Mouse (Mus musculus) splenic B cell, adult 2 months (primary cell): Measurements from ENCODE around the gene Gna14.

Source experiments
- DNase-seq: peaks from one replicate; pipeline ENCODE4 v3.0.0-alpha.2; 2011; ENCODE audit warnings: low read depth, low spot score
- H3K27me3 ChIP-seq: 2 replicates; pipeline ENCODE4 v1.6.1; 2012; ENCODE audit warnings: mild to moderate bottlenecking, low read length, moderate library complexity, mixed read lengths; ENCODE audit not compliant: control insufficient read depth, poor library complexity, insufficient read depth, severe bottlenecking
- H3K36me3 ChIP-seq: 2 replicates; pipeline ENCODE4 v1.6.1; 2012; ENCODE audit warnings: mild to moderate bottlenecking, low read length, moderate library complexity, mixed read lengths; ENCODE audit not compliant: control insufficient read depth, poor library complexity, insufficient read depth, severe bottlenecking

Gene Gna14

DNA sequence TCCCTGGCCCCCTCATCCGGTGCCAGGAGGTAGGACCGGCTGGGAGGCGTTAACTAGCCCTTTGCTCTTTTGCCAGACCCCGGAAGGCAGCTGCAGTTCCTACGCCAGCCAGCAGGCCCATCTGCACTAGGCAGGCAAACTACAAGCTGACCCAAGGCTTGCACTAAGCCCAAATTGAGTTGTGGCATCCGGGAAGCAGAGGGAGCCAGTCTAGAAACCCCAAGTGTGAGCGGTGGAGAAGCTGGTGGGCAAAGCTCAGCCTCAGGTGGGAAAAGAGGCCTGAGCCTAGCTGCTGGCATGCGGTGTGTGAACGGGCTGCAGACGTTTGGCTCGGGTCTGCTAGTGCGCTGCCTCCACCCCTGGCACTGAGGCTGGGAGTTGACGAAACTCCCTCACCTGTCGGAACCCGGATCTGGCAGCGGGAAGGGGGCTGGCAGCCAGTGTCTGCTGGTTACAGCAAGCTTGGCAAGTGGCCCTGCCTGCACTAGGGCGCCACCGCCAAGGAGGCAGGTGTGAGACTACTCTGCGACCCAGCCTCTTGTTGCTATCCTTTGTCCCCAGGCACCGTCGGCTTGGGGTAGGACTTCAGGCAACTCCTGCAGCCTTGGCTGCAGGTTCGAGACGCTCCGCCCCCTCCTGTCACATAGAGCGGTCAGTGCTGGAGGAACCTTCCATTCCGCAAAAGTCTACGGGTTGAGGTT, at the start of gene Gna14:
Gene Gna14 (plus strand): TSS at position 232 of the 701 bp plus-strand sequence.
- peak; percentile 67 for DNase-seq
- H3K27me3 ChIP-seq = no peaks in the 10 kb centered on the region
- no peaks in the 10 kb centered on the region for H3K36me3 ChIP-seq

DNA sequence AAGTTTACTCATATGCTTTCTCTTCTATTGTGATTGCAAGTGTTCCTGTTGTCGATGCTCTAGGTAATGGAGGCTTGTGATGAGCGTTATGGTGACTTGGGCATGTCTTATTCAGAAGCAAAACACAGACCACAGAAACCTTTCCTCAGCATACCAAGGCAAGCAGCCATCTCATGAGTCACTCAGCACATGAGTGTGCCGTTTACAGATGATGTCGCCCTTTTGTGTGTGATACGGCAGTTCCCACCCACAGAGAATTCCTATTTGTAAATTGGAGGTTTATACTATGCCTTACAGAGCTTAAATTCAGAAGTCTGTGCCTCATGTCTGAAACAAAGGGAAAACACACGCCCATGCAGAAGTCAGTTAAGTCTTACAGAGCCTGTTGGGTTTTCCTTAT, 49.0 kb upstream of the Gna14 start:
- Histone ChIP-seq H3K36me3 (no peaks in the 10 kb centered on the region), H3K27me3 (no peaks in the 10 kb centered on the region)
- no peak for DNase-seq

DNA sequence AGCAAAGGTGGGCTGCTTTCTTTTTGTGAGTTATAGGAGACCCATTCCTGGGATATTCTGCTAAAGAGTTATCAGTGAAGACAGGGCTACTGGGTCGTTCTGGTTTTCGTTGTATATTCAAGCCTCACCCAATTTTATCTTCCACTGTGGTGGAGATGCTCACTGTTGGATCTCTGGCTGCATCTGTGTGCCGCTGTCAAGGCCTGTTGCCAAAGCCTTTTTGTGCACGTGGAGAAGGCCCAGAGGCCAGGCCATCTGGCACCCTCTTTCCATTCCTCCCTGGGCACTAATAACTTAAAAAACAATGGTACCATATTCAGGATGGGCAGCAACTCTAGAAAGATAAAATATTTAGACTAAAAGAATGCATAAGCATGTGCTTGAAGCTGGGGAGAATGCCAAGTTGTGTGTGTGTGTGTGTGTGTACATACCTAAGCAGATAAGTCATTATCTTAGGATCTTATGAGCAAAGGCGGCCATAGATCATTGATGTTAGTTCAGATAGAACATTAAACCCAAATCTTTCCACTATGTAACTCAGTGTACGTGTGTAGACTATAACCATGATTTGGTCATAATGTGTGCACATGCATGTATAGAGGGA, 45.3 kb upstream of the Gna14 start:
- Histone ChIP-seq H3K27me3 (no peaks in the 10 kb centered on the region), H3K36me3 (no peaks in the 10 kb centered on the region)
- no peak for DNase-seq

DNA sequence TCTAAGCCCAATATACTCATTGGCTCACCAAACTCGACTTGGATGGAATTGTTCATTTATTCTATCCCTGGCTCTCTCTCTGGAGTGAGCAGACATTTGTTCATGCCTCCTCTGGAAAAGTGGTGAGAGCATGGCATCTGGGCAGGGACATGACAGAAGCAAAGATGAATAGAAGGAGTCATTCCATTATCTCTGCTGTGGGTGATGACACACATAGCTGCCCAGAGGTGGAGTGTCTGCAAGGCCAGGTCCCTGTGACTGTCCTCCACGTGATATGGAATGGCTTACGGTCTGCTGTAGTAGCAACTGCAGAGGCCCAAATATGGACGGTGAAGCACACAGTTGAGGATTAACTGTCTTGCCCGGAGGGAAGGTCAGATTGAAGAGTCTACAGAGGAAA, 41.2 kb upstream of the Gna14 start:
- Histone ChIP-seq H3K27me3 (no peaks in the 10 kb centered on the region), H3K36me3 (no peaks in the 10 kb centered on the region)
- no peak for DNase-seq

DNA sequence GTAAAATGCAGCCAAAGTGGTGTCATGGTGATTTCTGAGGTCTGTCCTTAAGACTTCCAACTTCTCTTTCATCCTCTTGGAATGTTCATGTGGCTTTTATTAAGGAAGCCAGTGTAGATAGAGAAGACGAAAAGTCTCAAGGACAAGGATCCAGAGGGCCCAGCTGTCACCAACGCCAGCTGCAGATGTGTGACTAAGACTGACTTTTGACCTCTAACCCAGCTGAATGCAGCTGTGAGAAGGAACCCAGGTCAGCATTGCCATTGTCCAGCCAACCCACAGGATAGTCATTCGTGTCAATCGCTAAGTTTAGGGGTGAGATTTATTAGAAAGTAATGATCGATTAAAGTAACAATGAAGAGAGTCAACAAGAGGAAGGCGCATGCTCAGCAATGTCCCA, 32.5 kb upstream of the Gna14 start:
- Histone ChIP-seq H3K36me3 (no peaks in the 10 kb centered on the region), H3K27me3 (no peaks in the 10 kb centered on the region)
- DNase-seq = no peak

DNA sequence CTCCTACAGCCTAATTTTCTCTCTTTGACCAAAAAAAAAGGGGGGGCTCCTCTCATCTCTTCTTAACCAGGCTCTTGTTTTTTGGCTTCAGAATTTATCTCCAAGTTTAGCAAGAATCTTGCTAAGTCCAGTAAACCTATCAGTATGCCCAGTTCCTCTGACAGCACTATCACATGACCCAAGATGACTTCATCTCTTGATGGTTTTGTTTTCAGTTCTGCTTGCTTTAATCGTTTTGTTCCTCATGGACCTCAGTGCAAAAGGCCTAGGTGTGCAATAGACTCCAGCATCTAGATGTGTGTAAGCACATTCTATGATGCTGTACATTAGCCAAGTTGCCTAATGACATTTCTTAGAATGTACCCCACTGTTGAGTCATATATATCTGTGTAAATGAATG, 27.8 kb upstream of the Gna14 start:
- peak; percentile 58 for DNase-seq

DNA sequence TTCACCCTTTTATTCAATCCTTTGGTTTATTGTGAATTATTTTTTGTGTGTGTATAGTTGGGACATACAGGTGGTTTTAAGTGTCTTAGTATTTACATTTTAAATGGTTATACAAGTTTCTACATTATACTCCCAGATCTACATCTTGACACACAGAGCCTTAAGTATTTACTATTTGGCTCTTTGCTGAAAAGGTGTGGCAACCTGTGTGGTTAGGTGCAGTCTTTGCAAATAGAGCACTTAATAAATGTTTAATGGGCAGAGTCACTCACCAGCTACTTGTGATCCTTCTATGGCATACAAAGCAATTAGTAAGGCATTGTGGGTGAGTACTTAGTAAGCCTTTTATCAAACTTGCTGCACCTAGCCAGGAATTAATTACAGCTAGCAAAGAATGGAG, 24.3 kb upstream of the Gna14 start:
- Histone ChIP-seq H3K27me3 (no peaks in the 10 kb centered on the region), H3K36me3 (no peaks in the 10 kb centered on the region)
- DNase-seq = no peak

More for the DNA sequence above, 27.8 kb upstream of the Gna14 start:
- no peaks in the 10 kb centered on the region for H3K36me3 ChIP-seq
- no peaks in the 10 kb centered on the region for H3K27me3 ChIP-seq

DNA sequence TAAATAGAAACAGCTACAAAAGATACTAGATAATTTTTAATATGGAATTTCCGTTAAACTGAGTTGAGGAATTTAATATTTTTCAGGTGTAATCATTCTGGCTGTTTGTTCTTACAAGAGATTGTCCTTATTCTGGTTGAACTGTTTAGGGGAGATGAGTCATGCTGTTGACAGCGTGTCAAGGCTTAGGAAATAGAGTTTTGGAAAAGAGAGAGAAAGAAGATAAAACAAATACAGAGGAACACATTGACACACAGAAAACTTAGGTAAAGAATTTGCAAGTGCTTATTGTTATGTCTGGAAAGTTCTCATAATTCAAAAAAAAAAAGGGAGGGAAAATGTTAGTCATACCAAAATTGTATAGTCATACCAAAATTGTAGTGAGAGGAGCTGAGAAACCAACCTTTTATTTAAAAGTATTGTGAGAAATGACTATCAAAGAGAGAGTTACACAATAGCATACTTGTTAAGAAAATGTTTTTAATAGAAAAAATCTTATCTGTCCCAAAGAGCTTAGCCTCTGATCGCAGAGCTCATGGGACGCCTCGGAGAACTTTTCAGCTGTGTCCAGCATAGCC, 17.4 kb upstream of the Gna14 start:
- Histone ChIP-seq H3K27me3 (no peaks in the 10 kb centered on the region), H3K36me3 (no peaks in the 10 kb centered on the region)
- DNase-seq = no peak

DNA sequence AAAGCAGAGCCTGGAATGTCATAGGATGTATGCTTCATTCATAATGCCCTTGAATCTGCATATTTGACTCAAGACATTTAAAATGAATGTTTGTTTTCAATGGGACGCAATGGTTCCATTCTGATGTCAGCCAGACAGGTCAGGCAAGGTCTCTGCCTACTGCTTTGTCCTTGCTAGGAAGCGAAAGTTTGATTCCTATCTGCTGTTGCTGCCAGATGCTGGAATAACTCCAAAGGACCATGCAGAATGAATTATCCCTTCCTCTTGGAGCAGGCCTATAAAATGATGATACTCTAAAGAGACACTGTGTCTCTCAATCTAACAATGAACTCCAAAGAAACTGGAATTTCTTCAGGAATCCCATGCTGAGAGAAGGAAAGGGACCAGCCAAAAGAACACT, 10.0 kb upstream of the Gna14 start:
- no peak for DNase-seq
- no peaks in the 10 kb centered on the region for H3K27me3 ChIP-seq
- no peaks in the 10 kb centered on the region for H3K36me3 ChIP-seq

DNA sequence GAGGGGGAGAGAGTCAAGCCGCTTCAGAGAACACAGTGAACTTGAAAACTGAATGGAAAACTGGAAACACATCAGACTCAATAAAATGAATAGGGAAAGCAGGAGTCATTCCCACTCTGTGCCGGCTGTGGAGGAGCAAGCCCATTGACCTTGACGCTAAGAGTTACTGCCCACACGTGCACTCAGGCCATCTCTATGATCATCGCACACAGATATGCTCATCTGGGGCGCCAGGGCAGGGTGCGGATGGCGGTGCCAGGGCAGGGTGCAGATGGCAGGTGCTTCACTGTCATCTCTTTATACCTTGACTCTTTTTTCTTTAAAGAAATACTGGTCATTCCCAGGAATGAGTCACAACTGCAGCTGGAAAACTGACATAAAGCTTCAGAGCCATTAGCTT, 4.2 kb upstream of the Gna14 start:
- H3K27me3 ChIP-seq = no peaks in the 10 kb centered on the region
- no peak for DNase-seq
- no peaks in the 10 kb centered on the region for H3K36me3 ChIP-seq

DNA sequence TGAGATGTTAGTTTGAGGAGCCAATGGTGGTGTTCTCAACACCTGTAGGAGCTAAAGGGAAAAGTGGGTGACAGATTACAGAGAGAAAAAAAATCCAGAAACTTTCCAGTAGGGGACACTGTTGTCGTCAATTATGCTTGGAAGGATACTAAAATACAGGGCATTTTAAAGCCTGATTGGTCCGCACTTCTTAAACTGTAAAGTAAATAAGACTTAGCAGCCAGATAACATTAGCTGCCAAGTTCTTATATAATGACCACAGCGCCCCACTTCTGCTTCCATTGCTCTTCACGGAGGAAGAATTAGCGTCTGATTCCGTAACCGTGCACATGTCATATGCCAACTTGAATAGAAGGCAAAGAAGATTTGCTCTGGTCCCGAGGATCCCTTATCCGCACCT, 683 bp upstream of the Gna14 start:
- DNase-seq = peak; percentile 30
- H3K27me3 ChIP-seq = no peaks in the 10 kb centered on the region
- H3K36me3 ChIP-seq = no peaks in the 10 kb centered on the region

DNA sequence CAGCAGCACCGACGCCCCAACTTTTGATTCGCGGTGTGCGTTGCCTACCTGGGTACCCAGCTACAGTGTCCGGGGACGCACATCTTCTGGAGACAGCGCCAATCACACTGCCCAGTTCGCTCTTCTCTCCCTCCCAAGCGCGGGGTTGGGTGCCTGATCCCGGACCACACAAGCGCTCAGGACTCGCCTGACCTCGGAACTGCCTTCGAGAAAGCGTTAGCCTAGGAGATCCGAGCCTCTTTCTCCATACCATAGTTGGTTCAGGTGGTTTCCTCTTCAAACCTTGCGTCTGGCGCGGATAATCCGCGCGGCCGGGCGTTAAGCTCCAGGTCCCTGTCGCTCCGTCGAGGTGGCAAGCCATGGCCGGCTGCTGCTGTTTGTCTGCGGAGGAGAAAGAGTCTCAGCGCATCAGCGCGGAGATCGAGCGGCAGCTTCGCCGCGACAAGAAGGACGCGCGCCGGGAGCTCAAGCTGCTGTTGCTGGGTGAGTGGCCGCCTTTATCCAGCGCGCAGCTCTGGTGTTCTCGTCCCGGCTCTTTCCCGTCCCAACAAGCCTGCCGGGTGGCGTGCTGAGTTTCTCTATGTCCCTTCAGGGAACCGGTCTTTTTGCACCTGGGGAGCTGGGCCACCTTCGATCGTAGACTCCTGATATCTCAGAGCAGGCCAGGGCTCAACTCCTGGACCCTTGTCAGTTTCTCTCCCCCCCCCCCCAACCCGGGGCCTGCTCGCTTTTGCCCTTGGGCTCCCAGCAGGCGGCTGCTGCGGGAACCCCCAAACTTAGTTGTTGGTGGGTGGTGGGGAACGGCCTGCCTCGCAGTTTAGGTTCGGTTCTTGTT, 990 bp downstream of the Gna14 start:
- peak; percentile 9 for DNase-seq
- Histone ChIP-seq H3K36me3 (no peaks in the 10 kb centered on the region), H3K27me3 (no peaks in the 10 kb centered on the region)

DNA sequence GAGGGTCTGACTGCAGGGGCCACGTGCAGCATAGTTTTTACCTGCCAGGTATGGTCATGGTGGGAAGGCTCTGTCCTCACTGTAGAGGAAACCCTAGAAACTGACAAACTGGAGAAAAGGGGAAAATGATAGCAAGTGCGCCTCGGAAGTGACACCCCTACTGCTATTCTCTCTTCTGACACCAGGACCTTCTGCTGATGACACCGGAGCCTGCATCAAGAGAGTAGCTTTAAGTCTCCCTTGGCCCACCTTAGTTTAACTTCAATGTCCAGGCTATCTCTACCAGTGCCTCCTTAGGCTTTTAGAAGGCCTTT, 1.6 kb downstream of the Gna14 start:
- Histone ChIP-seq H3K36me3 (no peaks in the 10 kb centered on the region), H3K27me3 (no peaks in the 10 kb centered on the region)
- DNase-seq = no peak

DNA sequence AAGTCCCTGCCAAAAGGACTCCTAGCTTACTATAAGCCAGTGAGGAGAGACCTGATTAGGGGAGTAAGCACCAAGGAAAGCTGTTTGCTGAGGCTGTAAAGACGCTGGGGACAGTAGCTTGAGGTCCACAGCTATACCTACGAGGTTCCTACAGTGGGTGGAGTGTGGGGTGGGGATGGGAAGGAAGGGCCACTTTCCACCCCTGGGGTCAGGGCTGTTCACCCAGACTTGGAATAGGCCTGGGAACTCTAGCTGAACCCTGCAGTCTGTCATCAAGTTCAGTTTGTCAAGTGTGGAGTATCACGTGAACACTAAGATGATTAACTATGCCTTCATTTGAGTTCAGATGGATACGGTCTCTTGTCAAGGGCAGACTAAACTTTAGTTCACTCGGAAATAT, 2.3 kb downstream of the Gna14 start:
- DNase-seq = no peak
- H3K27me3 ChIP-seq = no peaks in the 10 kb centered on the region
- no peaks in the 10 kb centered on the region for H3K36me3 ChIP-seq

DNA sequence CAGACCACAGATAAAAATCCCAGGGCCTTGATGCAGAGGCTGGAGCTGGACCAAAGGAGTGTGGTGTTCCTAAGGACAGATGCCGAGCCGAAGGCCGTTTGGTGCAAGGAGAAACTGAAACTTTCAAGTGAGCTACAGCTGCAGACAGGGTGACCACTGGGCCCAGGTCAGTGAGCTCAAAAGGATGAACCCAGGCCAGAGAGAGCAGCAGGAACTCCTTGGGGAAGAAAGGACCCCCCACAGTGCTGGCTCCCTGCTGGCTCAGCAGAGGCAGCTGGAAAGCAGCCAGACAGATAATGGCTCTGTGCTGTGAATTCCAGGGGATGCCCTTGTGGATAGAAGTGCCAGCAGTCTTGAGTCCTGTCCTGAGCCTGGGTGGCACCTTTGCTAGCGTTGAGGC, 3.7 kb downstream of the Gna14 start:
- no peak for DNase-seq
- Histone ChIP-seq H3K27me3 (no peaks in the 10 kb centered on the region), H3K36me3 (no peaks in the 10 kb centered on the region)
